Mouse (Mus musculus): ENCODE results near the gene Ccdc180.

The Ccdc180 gene

GRCm38 (mm10) chr4:45890066-45890761 lies at the start of gene Ccdc180:
Ccdc180 (plus strand) TSS chr4:45890303.
- no peak for DNase-seq

- DNase-seq: no peak
Measured at GRCm38 (mm10) chr4:45844355-45844754, 45.7 kb upstream of the Ccdc180 start.

- no peak for DNase-seq
Measured at GRCm38 (mm10) chr4:45846263-45846662, 43.8 kb upstream of the Ccdc180 start.

GRCm38 (mm10) chr4:45848109-45848824 lies 41.8 kb upstream of the Ccdc180 start, which contains the start of gene Stra6l:
Stra6l (plus strand) TSS chr4:45848664.
- DNase-seq: no peak

- no peak for DNase-seq
Measured at GRCm38 (mm10) chr4:45848825-45849156, 41.3 kb upstream of the Ccdc180 start.

GRCm38 (mm10) chr4:45849419-45849818 lies 40.7 kb upstream of the Ccdc180 start:
- DNase-seq: no peak

- peak; percentile 2 for DNase-seq
Measured at GRCm38 (mm10) chr4:45851640-45852051, 38.5 kb upstream of the Ccdc180 start.

GRCm38 (mm10) chr4:45853496-45854246 lies 36.4 kb upstream of the Ccdc180 start:
- no peak for DNase-seq

- DNase-seq: peak; percentile 63
Measured at GRCm38 (mm10) chr4:45855803-45856424, 34.2 kb upstream of the Ccdc180 start.

GRCm38 (mm10) chr4:45861160-45861559 lies 28.9 kb upstream of the Ccdc180 start:
- no peak for DNase-seq

GRCm38 (mm10) chr4:45867416-45867815 lies 22.7 kb upstream of the Ccdc180 start:
- no peak for DNase-seq

- no peak for DNase-seq
Measured at GRCm38 (mm10) chr4:45869021-45869815, 20.9 kb upstream of the Ccdc180 start.

GRCm38 (mm10) chr4:45872147-45872546 lies 18.0 kb upstream of the Ccdc180 start:
- no peak for DNase-seq

- peak; percentile 5 for DNase-seq
Measured at GRCm38 (mm10) chr4:45878929-45879328, 11.2 kb upstream of the Ccdc180 start.

- no peak for DNase-seq
Measured at GRCm38 (mm10) chr4:45882521-45882920, 7.6 kb upstream of the Ccdc180 start.

GRCm38 (mm10) chr4:45883250-45883649 lies 6.9 kb upstream of the Ccdc180 start:
- DNase-seq: no peak

- no peak for DNase-seq
Measured at GRCm38 (mm10) chr4:45889487-45889886, 616 bp upstream of the Ccdc180 start.

- no peak for DNase-seq
Measured at GRCm38 (mm10) chr4:45896425-45897081, 6.5 kb downstream of the Ccdc180 start.

- no peak for DNase-seq
Measured at GRCm38 (mm10) chr4:45898413-45898812, 8.3 kb downstream of the Ccdc180 start.

GRCm38 (mm10) chr4:45909256-45909655 lies 19.2 kb downstream of the Ccdc180 start:
- DNase-seq: no peak

GRCm38 (mm10) chr4:45909924-45910323 lies 19.8 kb downstream of the Ccdc180 start:
- no peak for DNase-seq

GRCm38 (mm10) chr4:45911256-45911655 lies 21.2 kb downstream of the Ccdc180 start:
- DNase-seq: no peak

Data from cerebellum, adult 11 months (tissue).